Comparison of ENCODE assay signal across 16 mouse cellular contexts in the genomic region with DNA sequence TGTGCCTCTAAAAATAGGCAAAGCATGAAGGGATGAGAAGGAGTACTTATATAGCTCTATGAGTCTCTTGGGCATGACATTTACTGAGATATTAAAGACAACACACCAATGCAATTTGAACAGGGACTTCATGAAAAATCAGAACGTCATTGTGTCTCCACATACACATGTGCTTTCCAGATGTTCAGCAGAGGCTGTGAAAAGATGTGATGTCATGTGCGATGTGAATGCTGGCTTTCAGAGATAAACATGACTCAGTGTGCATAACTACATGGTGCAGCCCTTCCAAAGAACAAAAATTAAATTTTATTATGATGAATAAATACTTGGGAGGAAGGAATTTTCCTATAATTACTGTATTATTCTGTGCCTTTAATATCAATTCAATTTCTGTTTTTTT.
"Had no signal": no experiment of that assay in that cellular context is flagged by ENCODE, and none has a peak within 500 bp of the region (broad histone marks: within the 10 kb centered on the region; RNA-seq: fewer than 3 reads in every experiment).

No protein-coding gene starts in this region.

- H3K36me3 ChIP-seq: limb, embryonic 15.5 days; liver, embryonic 12.5 days; neural tube, embryonic 15.5 days had no signal

- H3K4me3 ChIP-seq: limb, embryonic 15.5 days; liver, embryonic 12.5 days; myocyte; neural tube, embryonic 15.5 days had no signal

- ATAC-seq: liver, embryonic 12.5 days had no signal

- H3K4me2 ChIP-seq: limb, embryonic 15.5 days; liver, embryonic 12.5 days; lung, embryonic 14.5 days; neural tube, embryonic 15.5 days had no signal

- H3K4me1 ChIP-seq: limb, embryonic 15.5 days; liver, embryonic 12.5 days; neural tube, embryonic 15.5 days had no signal

- H3K27me3 ChIP-seq: limb, embryonic 15.5 days; liver, embryonic 12.5 days; neural tube, embryonic 15.5 days had no signal

- DNase-seq: kidney, adult 9 months; kidney, postnatal 36 days; layer of hippocampus, adult 9-11 months; layer of hippocampus, postnatal 36 days; lung, embryonic 14.5 days; lung, postnatal 10 days; lung, postnatal 4 days; midbrain, embryonic 14.5 days; right cerebral cortex, adult 18-20 months; right cerebral cortex, postnatal 25 days; thymus, postnatal 4 days had no signal

- H3K9ac ChIP-seq: limb, embryonic 15.5 days; liver, embryonic 12.5 days; lung, embryonic 14.5 days; neural tube, embryonic 15.5 days had no signal

- H3K9me3 ChIP-seq: limb, embryonic 15.5 days; liver, embryonic 12.5 days; neural tube, embryonic 15.5 days had no signal

- H3K27ac ChIP-seq: kidney, postnatal 0 days; limb, embryonic 15.5 days; liver, embryonic 12.5 days; neural tube, embryonic 15.5 days had no signal
